Mouse (Mus musculus) ES-Bruce4 (cell line): Measurements from ENCODE around the gene 2810006K23Rik. TPM values are rescaled to one million over a fixed set of nuclear protein-coding genes. Genes with fewer than 3 reads are reported as not detected.
"Not testable (repeated sequence)": the region's sequence is repeated elsewhere in the genome, so short reads cannot be mapped to it uniquely, and the experiment has no call there.

Experiments
- H3K27ac ChIP-seq: 2 replicates; pipeline ENCODE4 v1.5.1; 2012; ENCODE audit warnings: low read length, inconsistent platforms; ENCODE audit not compliant: insufficient read depth
- H3K27me3 ChIP-seq: 2 replicates; pipeline ENCODE4 v1.6.1; 2012; ENCODE audit warnings: mild to moderate bottlenecking, low read length, inconsistent platforms; ENCODE audit not compliant: control insufficient read depth, poor library complexity, insufficient read depth, severe bottlenecking
- H3K36me3 ChIP-seq: 2 replicates; pipeline ENCODE4 v1.6.1; 2012; ENCODE audit warnings: inconsistent platforms, mild to moderate bottlenecking, low read length, moderate library complexity; ENCODE audit not compliant: control insufficient read depth, poor library complexity, insufficient read depth, severe bottlenecking
- H3K4me1 ChIP-seq: one replicate; pipeline ENCODE4 v1.8.1; 2011; ENCODE audit warnings: low read length; ENCODE audit not compliant: control insufficient read depth, insufficient read depth
- H3K4me3 ChIP-seq: 2 replicates; pipeline ENCODE4 v1.5.1; 2011; ENCODE audit warnings: low read depth, mild to moderate bottlenecking, low read length
- H3K9ac ChIP-seq: 2 replicates; pipeline ENCODE4 v1.6.1; 2012; ENCODE audit warnings: low read depth, mild to moderate bottlenecking, inconsistent platforms; ENCODE audit not compliant: poor library complexity, severe bottlenecking
- H3K9me3 ChIP-seq: replicated peaks from 2 replicates; pipeline ENCODE4 v1.6.1; 2012; ENCODE audit warnings: mild to moderate bottlenecking, low read length, inconsistent platforms; ENCODE audit not compliant: control insufficient read depth, poor library complexity, insufficient read depth, severe bottlenecking
- CTCF ChIP-seq: IDR thresholded peaks from one replicate; pipeline ENCODE4 v1.8.1; 2011; ENCODE audit warnings: low read depth, low read length
- EP300 ChIP-seq: IDR thresholded peaks from 2 replicates; pipeline ENCODE4 v1.6.1; 2011; ENCODE audit warnings: low read depth, low read length; ENCODE audit not compliant: insufficient read depth
- POLR2A ChIP-seq: IDR thresholded peaks from one replicate; pipeline ENCODE4 v1.8.1; 2011; ENCODE audit warnings: low read length; ENCODE audit not compliant: insufficient read depth
- polyA plus RNA-seq: library from polyadenylated mRNA; stranded (reverse); fragments of >200 nt; gene quantifications from 2 replicates; pipeline ENCODE4 v1.2.4, GENCODE M21; 2011; ENCODE audit warnings: low read depth; ENCODE audit not compliant: missing spikeins, insufficient read depth, insufficient read length

2810006K23Rik gene
- polyA plus RNA-seq, 1 experiment: 15.4 TPM

- no peak for TF ChIP-seq POLR2A
- no peak for TF ChIP-seq CTCF
- no peak for TF ChIP-seq EP300
- Histone ChIP-seq H3K9ac (peak overlapping the region; percentile 99), H3K4me1 (no peaks in the 10 kb centered on the region), H3K27me3 (no peaks in the 10 kb centered on the region), H3K36me3 (no peaks in the 10 kb centered on the region), H3K27ac (no peak overlapping the region), H3K9me3 (no peaks in the 10 kb centered on the region), H3K4me3 (peak overlapping the region; percentile 59)
Observed at GRCm38 (mm10) chr5:124354574-124355424, 26.9 kb downstream of the 2810006K23Rik start.

DNA sequence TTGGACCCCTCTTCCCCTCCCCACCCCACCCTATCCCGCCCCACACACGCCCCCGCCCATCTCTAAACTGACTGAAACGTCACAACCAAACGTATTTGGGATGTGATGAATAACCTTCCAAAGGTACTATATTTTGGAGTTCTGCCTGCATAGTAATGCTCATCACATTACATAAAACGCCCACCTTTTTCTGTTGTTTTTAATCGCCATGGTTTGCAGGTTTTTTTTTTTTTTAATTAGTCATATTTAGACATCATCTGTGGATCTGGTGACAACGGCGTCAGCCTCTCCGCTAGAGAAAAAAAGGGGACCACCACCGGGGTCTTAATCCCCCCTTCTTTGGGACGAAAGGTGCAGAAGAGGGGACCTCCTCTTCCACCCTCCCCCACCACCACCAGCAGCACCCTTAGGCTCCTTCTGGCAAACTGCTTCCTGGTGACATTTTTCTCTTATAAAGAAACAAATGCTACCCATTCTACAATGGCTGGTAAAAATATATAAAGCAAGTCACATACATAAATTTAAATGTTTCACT is 27.6 kb downstream of the 2810006K23Rik start:
- Histone ChIP-seq H3K4me3 (no peak overlapping the region), H3K27ac (no peak overlapping the region), H3K9ac (peak overlapping the region; percentile 99; the same call in 1 of the 2 replicates), H3K27me3 (no peaks in the 10 kb centered on the region), H3K4me1 (no peaks in the 10 kb centered on the region), H3K36me3 (no peaks in the 10 kb centered on the region), H3K9me3 (no peaks in the 10 kb centered on the region)
- TF ChIP-seq POLR2A (no peak), CTCF (no peak), EP300 (no peak)

GRCm38 (mm10) chr5:124356695-124357094 is 28.8 kb downstream of the 2810006K23Rik start:
- Histone ChIP-seq H3K4me3 (no peak overlapping the region), H3K9ac (no peak overlapping the region), H3K4me1 (no peaks in the 10 kb centered on the region), H3K27me3 (no peaks in the 10 kb centered on the region), H3K27ac (no peak overlapping the region), H3K36me3 (no peaks in the 10 kb centered on the region), H3K9me3 (no peaks in the 10 kb centered on the region)
- TF ChIP-seq POLR2A (no peak), EP300 (no peak)

DNA sequence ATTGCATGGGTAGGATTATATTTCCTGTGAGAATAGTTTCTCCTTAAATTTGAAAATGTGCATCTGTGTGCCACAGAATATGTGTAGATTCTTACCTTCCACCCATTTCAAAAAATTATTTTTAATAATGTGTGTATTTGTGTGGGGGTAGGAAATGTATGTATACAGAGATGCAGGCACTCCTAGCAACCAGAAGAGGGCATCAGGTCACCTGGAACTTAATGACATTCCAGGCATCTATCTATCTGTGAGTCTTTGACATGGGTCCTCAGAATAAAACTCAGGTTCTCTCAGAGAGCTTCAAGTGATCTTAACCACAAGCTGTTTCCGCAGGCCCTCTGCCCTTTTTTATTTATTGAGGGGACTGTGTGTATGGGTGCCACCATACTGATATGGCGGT is 31.8 kb downstream of the 2810006K23Rik start:
- Histone ChIP-seq H3K27me3 (no peaks in the 10 kb centered on the region), H3K9me3 (no peaks in the 10 kb centered on the region), H3K27ac (no peak overlapping the region), H3K36me3 (no peaks in the 10 kb centered on the region), H3K4me1 (no peaks in the 10 kb centered on the region), H3K9ac (no peak overlapping the region), H3K4me3 (no peak overlapping the region)
- TF ChIP-seq EP300 (no peak), POLR2A (no peak), CTCF (no peak)

GRCm38 (mm10) chr5:124362982-124363381 is 35.1 kb downstream of the 2810006K23Rik start, which contains the start of gene Cdk2ap1:
TSS of gene Cdk2ap1 (minus strand) at chr5:124363082.
- H3K27me3 ChIP-seq, H3K9me3 ChIP-seq, H3K36me3 ChIP-seq, H3K27ac ChIP-seq, H3K9ac ChIP-seq, H3K4me3 ChIP-seq, H3K4me1 ChIP-seq: not testable (repeated sequence)

DNA sequence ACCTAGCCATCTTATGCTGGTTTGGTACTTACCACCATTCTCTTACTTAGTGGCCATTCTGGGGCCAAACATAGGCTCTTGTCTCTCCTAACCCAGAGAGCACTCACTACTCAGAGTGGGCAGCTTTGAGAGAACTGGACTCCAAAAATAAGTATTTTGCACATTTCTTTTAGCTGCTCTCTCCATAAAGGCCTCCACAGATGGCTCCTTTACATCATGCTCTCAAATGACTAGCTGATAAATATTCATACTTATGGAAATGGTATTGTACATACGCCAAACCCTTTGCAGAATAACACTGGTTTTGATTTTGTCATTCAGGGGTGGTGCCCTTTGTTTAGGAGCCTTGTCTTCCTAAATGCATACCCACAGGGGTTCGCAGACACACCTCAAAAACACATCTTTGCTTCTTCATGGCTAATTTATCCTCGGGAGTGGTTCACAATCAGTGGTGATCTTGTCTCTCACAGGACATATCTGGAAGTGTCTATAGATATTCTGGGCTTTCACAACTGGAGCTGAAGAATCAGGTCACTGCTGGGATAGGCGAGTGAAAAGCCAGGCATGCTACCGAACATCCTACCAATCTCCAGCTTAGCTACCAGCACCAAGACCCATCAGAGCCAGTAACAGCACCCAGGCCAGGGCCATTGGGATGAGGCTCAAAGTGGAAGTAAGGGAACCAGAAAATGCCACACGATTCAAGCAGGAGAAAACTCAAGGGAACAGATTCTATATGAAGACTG is 36.5 kb downstream of the 2810006K23Rik start:
- Histone ChIP-seq H3K36me3 (0 out of 2 replicates have a peak, but pooled peaks cover 6% of the 10 kb centered on the region), H3K9me3 (no peaks in the 10 kb centered on the region), H3K4me1 (no peaks in the 10 kb centered on the region), H3K27me3 (no peaks in the 10 kb centered on the region), H3K27ac (no peak overlapping the region), H3K9ac (no peak overlapping the region), H3K4me3 (no peak overlapping the region)
- no peak for TF ChIP-seq POLR2A
- no peak for TF ChIP-seq EP300
- no peak for TF ChIP-seq CTCF
